Mouse (Mus musculus): ENCODE measurements at regions not wholly inside any gene's neighbourhood (a gene's known extent, or its start where the extent isn't known, plus 50 kb on each side); places are given as distances from the start of the nearest gene placed in this dataset.
"Not testable (repeated sequence)": the region's sequence is repeated elsewhere in the genome, so short reads cannot be mapped to it uniquely, and the experiment has no call there.

GRCm38 (mm10) chr14:114485781-114486180 lies 606.2 kb upstream of the Gpc5 start:
- in situ Hi-C loops (cut with MboI, MseI): no loop called here

- in situ Hi-C loops (cut with MboI, MseI): not testable (repeated sequence)
Measured at GRCm38 (mm10) chr14:114493371-114493770, 598.6 kb upstream of the Gpc5 start.

- in situ Hi-C loops (cut with MboI, MseI): no loop called here
Measured at GRCm38 (mm10) chr14:114504976-114505375, 587.0 kb upstream of the Gpc5 start.

GRCm38 (mm10) chr14:114547910-114548680 lies 543.9 kb upstream of the Gpc5 start:
- in situ Hi-C loops (cut with MboI, MseI): loop anchor here (10.0 kb wide), 1 partner anchor 403 kb away; no protein-coding TSS in a partner anchor

GRCm38 (mm10) chr14:114549101-114549500 lies 542.9 kb upstream of the Gpc5 start:
- in situ Hi-C loops (cut with MboI, MseI): loop anchor here (10.0 kb wide), 1 partner anchor 404 kb away; no protein-coding TSS in a partner anchor

GRCm38 (mm10) chr14:114566411-114567030 lies 525.5 kb upstream of the Gpc5 start:
- in situ Hi-C loops (cut with MboI, MseI): no loop called here

GRCm38 (mm10) chr14:114567673-114568309 lies 524.2 kb upstream of the Gpc5 start:
- in situ Hi-C loops (cut with MboI, MseI): no loop called here

- in situ Hi-C loops (cut with MboI, MseI): no loop called here
Measured at GRCm38 (mm10) chr14:114587367-114588064, 504.5 kb upstream of the Gpc5 start.

GRCm38 (mm10) chr14:114609296-114609695 lies 482.7 kb upstream of the Gpc5 start:
- in situ Hi-C loops (cut with MboI, MseI): no loop called here

- in situ Hi-C loops (cut with MboI, MseI): no loop called here
Measured at GRCm38 (mm10) chr14:114612400-114612799, 479.6 kb upstream of the Gpc5 start.

GRCm38 (mm10) chr14:114656636-114657035 lies 435.4 kb upstream of the Gpc5 start:
- in situ Hi-C loops (cut with MboI, MseI): no loop called here

GRCm38 (mm10) chr14:114662028-114662427 lies 430.0 kb upstream of the Gpc5 start:
- in situ Hi-C loops (cut with MboI, MseI): no loop called here

- in situ Hi-C loops (cut with MboI, MseI): no loop called here
Measured at GRCm38 (mm10) chr14:114685133-114685532, 406.9 kb upstream of the Gpc5 start.

- in situ Hi-C loops (cut with MboI, MseI): no loop called here
Measured at GRCm38 (mm10) chr14:114694930-114695329, 397.1 kb upstream of the Gpc5 start.

GRCm38 (mm10) chr14:114697543-114697942 lies 394.5 kb upstream of the Gpc5 start:
- in situ Hi-C loops (cut with MboI, MseI): no loop called here

- in situ Hi-C loops (cut with MboI, MseI): no loop called here
Measured at GRCm38 (mm10) chr14:114723080-114723479, 368.9 kb upstream of the Gpc5 start.

GRCm38 (mm10) chr14:114767323-114767722 lies 324.7 kb upstream of the Gpc5 start:
- in situ Hi-C loops (cut with MboI, MseI): no loop called here

- in situ Hi-C loops (cut with MboI, MseI): no loop called here
Measured at GRCm38 (mm10) chr14:114776723-114777122, 315.3 kb upstream of the Gpc5 start.

GRCm38 (mm10) chr14:114781821-114782220 lies 310.2 kb upstream of the Gpc5 start:
- in situ Hi-C loops (cut with MboI, MseI): no loop called here

- in situ Hi-C loops (cut with MboI, MseI): no loop called here
Measured at GRCm38 (mm10) chr14:114790946-114791830, 300.8 kb upstream of the Gpc5 start.

GRCm38 (mm10) chr14:114791831-114792224 lies 300.2 kb upstream of the Gpc5 start:
- in situ Hi-C loops (cut with MboI, MseI): no loop called here
